Mouse (Mus musculus) embryonic facial prominence, embryonic 10.5 days (tissue): Measurements from ENCODE around the gene Kit. TPM values are rescaled to one million over a fixed set of nuclear protein-coding genes. Genes with fewer than 3 reads are reported as not detected.

ENCODE experiments used
- DNase-seq: peaks from one replicate; pipeline ENCODE4 v3.0.0-alpha.2; 2017; ENCODE audit warnings: low spot score
- H3K27ac ChIP-seq: fragments of 300-500 bp; sonication (generic); replicated peaks from 2 replicates; pipeline ENCODE4 v1.5.1; 2016; ENCODE audit warnings: mild to moderate bottlenecking
- H3K27me3 ChIP-seq: fragments of 300-500 bp; sonication (generic); replicated peaks from 2 replicates; pipeline ENCODE4 v1.6.1; 2016; ENCODE audit warnings: low read depth, mild to moderate bottlenecking; ENCODE audit not compliant: poor library complexity, severe bottlenecking
- H3K36me3 ChIP-seq: fragments of 300-500 bp; sonication (generic); replicated peaks from 2 replicates; pipeline ENCODE4 v1.6.1; 2016; ENCODE audit warnings: mild to moderate bottlenecking, moderate library complexity
- H3K4me1 ChIP-seq: fragments of 300-500 bp; sonication (generic); 2 replicates; pipeline ENCODE4 v1.6.1; 2016
- H3K4me3 ChIP-seq: fragments of 300-500 bp; sonication (generic); 2 replicates; pipeline ENCODE4 v1.5.1; 2016; ENCODE audit warnings: mild to moderate bottlenecking, moderate library complexity
- H3K9me3 ChIP-seq: fragments of 300-500 bp; sonication (generic); 2 replicates; pipeline ENCODE4 v1.6.1; 2016; ENCODE audit warnings: mild to moderate bottlenecking
- WGBS: fragments of 180-500 bp; shearing (Covaris S2); methylation state at CpG from one replicate; pipeline ENCODE4 v1.1.7; 2016; 5-methylcytosine and 5-hydroxymethylcytosine counted together
- polyA plus RNA-seq: library from polyadenylated mRNA; unstranded; fragments of >200 nt; fragmentation: Nextera tagmentation; extraction: Ambion mirVana; gene quantifications from 2 replicates; pipeline ENCODE4 v1.2.1, GENCODE M21; 2016

Gene Kit
- polyA plus RNA-seq, 1 experiment from 2014 or later, result 24.3 TPM

DNA sequence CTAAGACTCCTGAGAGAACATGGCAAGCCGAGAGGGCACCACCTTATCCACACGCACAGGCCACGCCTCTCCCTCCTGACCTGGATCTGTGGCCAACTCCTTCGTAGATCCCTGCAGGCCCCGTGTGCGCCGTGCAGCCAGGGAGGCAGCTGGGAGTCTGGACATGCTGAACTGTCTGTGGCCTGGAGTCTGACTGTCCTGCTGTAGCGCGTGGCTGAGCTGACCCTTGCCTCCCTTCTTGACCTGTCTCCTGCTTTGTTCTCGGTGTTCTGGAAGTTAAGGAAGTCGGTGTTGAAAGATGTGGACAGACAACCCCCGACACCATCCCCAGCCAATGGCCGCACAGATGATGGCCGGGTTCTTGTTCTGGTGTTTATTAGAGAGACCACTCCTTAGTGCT, 21.5 kb downstream of the Kit start:
- WGBS, result 37% methylated on average over 14 of the region's 14 CpGs
- peak; percentile 46 for DNase-seq
- H3K27ac ChIP-seq, result peak overlapping the region; percentile 61; the same call in 1 of the 2 replicates

GRCm38 (mm10) chr5:75597316-75597715, 22.6 kb downstream of the Kit start:
- Histone ChIP-seq H3K4me3 (no peak overlapping the region), H3K27me3 (no peaks in the 10 kb centered on the region), H3K9me3 (no peaks in the 10 kb centered on the region), H3K27ac (no peak overlapping the region), H3K36me3 (no peaks in the 10 kb centered on the region), H3K4me1 (peaks cover 55% of the 10 kb centered on the region)
- WGBS, result 79% methylated on average over 2 of the region's 2 CpGs
- DNase-seq, result no peak

More for the DNA sequence above, 21.5 kb downstream of the Kit start:
- H3K4me3 ChIP-seq, result no peak overlapping the region
- peaks cover 66% of the 10 kb centered on the region for H3K4me1 ChIP-seq
- no peaks in the 10 kb centered on the region for H3K27me3 ChIP-seq
- no peaks in the 10 kb centered on the region for H3K9me3 ChIP-seq
- H3K36me3 ChIP-seq, result no peaks in the 10 kb centered on the region

DNA sequence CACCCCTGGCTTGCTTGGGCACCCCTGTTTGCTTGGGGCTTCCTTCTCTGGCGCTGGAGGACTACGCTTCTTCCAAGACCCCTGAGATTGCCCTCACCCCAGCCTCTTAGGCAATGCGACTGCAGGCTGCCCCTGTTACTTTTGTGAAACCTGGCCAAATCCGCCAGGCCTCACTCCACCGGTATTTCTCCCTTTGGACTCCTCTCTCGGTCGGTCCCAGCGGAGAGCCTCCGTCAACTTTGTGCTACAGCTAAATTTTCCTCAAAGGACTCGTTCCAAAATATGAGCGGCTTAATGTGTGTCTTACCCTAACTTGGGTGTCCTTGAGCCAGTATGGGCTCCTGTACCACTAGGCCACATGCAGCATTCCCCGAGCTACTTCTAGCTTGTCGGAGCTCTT, 23.8 kb downstream of the Kit start:
- Histone ChIP-seq H3K27ac (no peak overlapping the region), H3K4me1 (peaks cover 56% of the 10 kb centered on the region), H3K9me3 (no peaks in the 10 kb centered on the region), H3K27me3 (no peaks in the 10 kb centered on the region), H3K36me3 (no peaks in the 10 kb centered on the region), H3K4me3 (no peak overlapping the region)
- DNase-seq, result no peak
- 95% methylated on average over 13 of the region's 13 CpGs for WGBS

DNA sequence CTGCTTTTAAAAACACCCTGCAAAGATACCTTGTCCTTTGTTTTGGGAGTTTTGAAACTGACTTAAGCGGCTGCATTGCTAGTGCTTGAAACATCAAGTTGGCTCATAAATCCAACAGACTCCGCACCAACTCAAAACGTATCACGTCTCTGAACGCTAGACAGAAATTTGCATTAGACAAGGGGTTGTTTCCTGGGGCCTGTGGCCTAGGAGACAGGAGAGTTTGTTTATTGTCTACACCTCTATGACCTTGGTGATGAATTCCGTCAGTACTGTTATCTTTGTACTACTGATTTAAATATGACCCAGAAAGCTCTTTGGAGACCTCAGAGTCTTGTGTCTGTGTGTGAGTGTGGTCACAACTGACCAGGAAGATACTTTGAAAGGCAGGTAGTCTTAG, 25.3 kb downstream of the Kit start:
- Histone ChIP-seq H3K36me3 (no peaks in the 10 kb centered on the region), H3K4me1 (peaks cover 59% of the 10 kb centered on the region), H3K4me3 (no peak overlapping the region), H3K27me3 (no peaks in the 10 kb centered on the region), H3K9me3 (no peaks in the 10 kb centered on the region), H3K27ac (no peak overlapping the region)
- no peak for DNase-seq
- WGBS, result 79% methylated on average over 6 of the region's 6 CpGs

DNA sequence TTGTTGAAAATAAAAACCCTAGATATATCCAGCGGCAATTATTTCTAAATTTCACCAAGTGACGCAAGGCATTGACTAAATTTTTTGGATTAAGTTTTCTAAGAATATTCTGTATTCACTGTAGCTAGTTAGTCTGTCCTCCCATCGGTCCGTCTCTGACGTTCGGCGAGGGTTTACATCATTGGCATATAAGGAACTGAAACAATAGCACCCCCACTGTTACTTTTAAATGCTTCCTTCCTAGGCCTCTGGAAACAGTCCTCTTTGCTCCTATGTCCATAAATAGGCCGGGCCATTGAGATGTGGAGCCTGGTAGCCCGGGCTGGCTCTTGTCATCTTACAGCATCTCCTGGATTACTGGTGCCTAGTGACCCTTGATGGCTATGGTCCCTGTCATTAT, 29.5 kb downstream of the Kit start:
- peaks cover 3% of the 10 kb centered on the region for H3K36me3 ChIP-seq
- no peaks in the 10 kb centered on the region for H3K27me3 ChIP-seq
- no peaks in the 10 kb centered on the region for H3K9me3 ChIP-seq
- DNase-seq, result no peak
- peaks cover 40% of the 10 kb centered on the region for H3K4me1 ChIP-seq
- no peak overlapping the region for H3K27ac ChIP-seq
- no peak overlapping the region for H3K4me3 ChIP-seq
- 71% methylated on average over 9 of the region's 9 CpGs for WGBS

- WGBS, result 87% methylated on average over 14 of the region's 14 CpGs
- no peak overlapping the region for H3K27ac ChIP-seq
- no peak for DNase-seq
- peaks cover 29% of the 10 kb centered on the region for H3K4me1 ChIP-seq
- no peak overlapping the region for H3K4me3 ChIP-seq
- H3K36me3 ChIP-seq, result peaks cover 13% of the 10 kb centered on the region
- H3K9me3 ChIP-seq, result no peaks in the 10 kb centered on the region
- H3K27me3 ChIP-seq, result no peaks in the 10 kb centered on the region
Measured at GRCm38 (mm10) chr5:75606898-75607297, 32.2 kb downstream of the Kit start.

- DNase-seq, result no peak
- Histone ChIP-seq H3K4me1 (peaks cover 29% of the 10 kb centered on the region), H3K9me3 (no peaks in the 10 kb centered on the region), H3K27me3 (no peaks in the 10 kb centered on the region), H3K4me3 (no peak overlapping the region), H3K27ac (no peak overlapping the region), H3K36me3 (peaks cover 13% of the 10 kb centered on the region)
- 87% methylated on average over 12 of the region's 12 CpGs for WGBS
Measured at GRCm38 (mm10) chr5:75607971-75608370, 33.3 kb downstream of the Kit start.

DNA sequence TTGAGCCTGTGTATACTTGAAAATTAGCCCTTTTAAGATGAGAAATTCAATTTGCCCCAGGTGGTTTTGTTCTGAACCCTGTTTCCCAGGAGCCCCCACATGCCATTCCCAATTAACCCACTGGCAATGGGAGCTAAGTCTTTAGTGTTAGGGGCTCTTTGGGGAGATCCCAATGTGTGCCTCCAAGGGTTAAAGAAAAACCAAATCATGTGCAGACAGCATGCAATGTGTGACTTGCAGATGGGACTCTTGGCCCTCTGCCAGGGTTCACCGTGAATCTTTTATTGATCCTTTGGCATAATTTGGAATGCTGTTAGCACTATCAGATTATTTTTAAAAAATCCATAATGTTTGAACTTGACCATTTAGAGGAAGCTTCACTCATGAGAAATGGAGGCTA, 37.7 kb downstream of the Kit start:
- H3K36me3 ChIP-seq, result peaks cover 18% of the 10 kb centered on the region
- DNase-seq, result no peak
- no peaks in the 10 kb centered on the region for H3K9me3 ChIP-seq
- no peaks in the 10 kb centered on the region for H3K27me3 ChIP-seq
- 0 out of 2 replicates have a peak, but pooled peaks cover 2% of the 10 kb centered on the region for H3K4me1 ChIP-seq
- 88% methylated on average over 1 of the region's 1 CpGs for WGBS
- H3K27ac ChIP-seq, result no peak overlapping the region
- no peak overlapping the region for H3K4me3 ChIP-seq

DNA sequence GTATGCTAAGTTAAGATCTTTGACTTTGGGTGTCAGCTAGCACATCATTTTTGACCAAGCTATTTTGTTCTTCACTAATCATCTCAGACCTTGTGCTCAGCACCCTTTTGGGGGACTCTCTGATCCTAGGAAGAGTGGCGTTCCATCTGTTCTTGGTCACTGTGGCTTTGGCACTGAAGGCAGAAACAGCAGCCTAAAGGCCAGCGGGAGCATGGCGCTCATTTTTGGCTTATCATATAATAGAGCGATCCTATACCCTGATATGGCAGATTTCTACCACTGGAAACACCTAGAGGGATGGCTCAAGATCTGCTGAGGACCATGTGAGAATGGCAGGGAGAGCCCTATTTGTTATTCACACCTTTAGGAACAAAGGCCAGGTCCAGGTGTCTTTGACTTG, 38.2 kb downstream of the Kit start:
- Histone ChIP-seq H3K4me3 (no peak overlapping the region), H3K9me3 (no peaks in the 10 kb centered on the region), H3K4me1 (no peaks in the 10 kb centered on the region), H3K27ac (no peak overlapping the region), H3K27me3 (no peaks in the 10 kb centered on the region), H3K36me3 (peaks cover 18% of the 10 kb centered on the region)
- WGBS, result 95% methylated on average over 4 of the region's 4 CpGs
- no peak for DNase-seq

- H3K4me1 ChIP-seq, result no peaks in the 10 kb centered on the region
- no peak overlapping the region for H3K27ac ChIP-seq
- H3K9me3 ChIP-seq, result no peaks in the 10 kb centered on the region
- H3K27me3 ChIP-seq, result no peaks in the 10 kb centered on the region
- H3K4me3 ChIP-seq, result no peak overlapping the region
- H3K36me3 ChIP-seq, result peaks cover 12% of the 10 kb centered on the region; the same call in 1 of the 2 replicates
- no peak for DNase-seq
- WGBS, result 95% methylated on average over 11 of the region's 11 CpGs
Measured at GRCm38 (mm10) chr5:75615000-75615571, 40.4 kb downstream of the Kit start.

- Histone ChIP-seq H3K27ac (no peak overlapping the region), H3K9me3 (no peaks in the 10 kb centered on the region), H3K4me1 (no peaks in the 10 kb centered on the region), H3K27me3 (no peaks in the 10 kb centered on the region), H3K4me3 (no peak overlapping the region), H3K36me3 (peaks cover 13% of the 10 kb centered on the region)
- WGBS, result 95% methylated on average over 8 of the region's 8 CpGs
- no peak for DNase-seq
Measured at GRCm38 (mm10) chr5:75615624-75616023, 40.9 kb downstream of the Kit start.

GRCm38 (mm10) chr5:75622401-75622800, 47.7 kb downstream of the Kit start:
- DNase-seq, result no peak
- 91% methylated on average over 4 of the region's 4 CpGs for WGBS
- Histone ChIP-seq H3K9me3 (no peaks in the 10 kb centered on the region), H3K27me3 (no peaks in the 10 kb centered on the region), H3K36me3 (peaks cover 43% of the 10 kb centered on the region), H3K4me1 (peaks cover 12% of the 10 kb centered on the region), H3K27ac (no peak overlapping the region), H3K4me3 (no peak overlapping the region)

DNA sequence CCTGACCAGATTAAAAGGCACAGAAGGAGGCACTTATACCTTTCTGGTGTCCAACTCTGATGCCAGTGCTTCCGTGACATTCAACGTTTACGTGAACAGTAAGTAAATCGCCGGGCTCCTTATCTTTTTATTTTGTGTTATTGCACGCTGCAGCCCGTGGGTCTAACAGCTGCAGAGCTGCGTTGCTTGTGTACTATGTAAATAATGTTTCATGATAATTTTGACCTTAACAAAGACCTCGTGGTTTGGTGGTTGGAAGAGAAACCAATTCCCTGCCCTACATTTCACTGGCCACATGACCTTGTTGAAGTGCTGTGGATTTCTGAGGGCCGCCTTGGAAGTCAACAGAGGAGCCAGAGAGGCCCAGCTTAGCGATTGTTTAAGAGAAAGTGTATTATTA, 48.3 kb downstream of the Kit start:
- Histone ChIP-seq H3K27me3 (no peaks in the 10 kb centered on the region), H3K27ac (no peak overlapping the region), H3K4me1 (peaks cover 12% of the 10 kb centered on the region), H3K9me3 (no peaks in the 10 kb centered on the region), H3K36me3 (peaks cover 43% of the 10 kb centered on the region), H3K4me3 (no peak overlapping the region)
- 91% methylated on average over 11 of the region's 11 CpGs for WGBS
- no peak for DNase-seq
